Mouse (Mus musculus) MEL (cell line): Measurements from ENCODE around the gene Gadd45a.

Source experiments
- CTCF ChIP-seq, 3 experiments: IDR thresholded peaks in 2 of 3; conservative IDR thresholded peaks in 1 of 3; 2 replicates each; pipeline ENCODE4 v1.5.1; 2011 to 2012; ENCODE audit warnings: low read length in 3 of 3, low read depth in 2 of 3, mild to moderate bottlenecking in 2 of 3, improper control_type of control experiment in 1 of 3, inconsistent platforms in 1 of 3, mixed read lengths in 1 of 3, moderate library complexity in 1 of 3; ENCODE audit not compliant: control insufficient read depth in 1 of 3, insufficient read depth in 1 of 3, poor library complexity in 1 of 3, severe bottlenecking in 1 of 3
- E2F4 ChIP-seq: IDR thresholded peaks from 2 replicates; pipeline ENCODE4 v1.6.1; 2011; ENCODE audit warnings: low read depth, low read length, improper control_type of control experiment, borderline replicate concordance
- EP300 ChIP-seq, 2 experiments: IDR thresholded peaks; 2 replicates each; pipeline ENCODE4 v1.6.1; 2011; ENCODE audit warnings: improper control_type of control experiment in 2 of 2, low read length in 2 of 2, low read depth in 1 of 2, mild to moderate bottlenecking in 1 of 2
- ETS1 ChIP-seq: IDR thresholded peaks from 2 replicates; pipeline ENCODE4 v1.6.1; 2012; ENCODE audit warnings: low read depth, mild to moderate bottlenecking, inconsistent platforms, low read length, improper control_type of control experiment, moderate library complexity
- HCFC1 ChIP-seq: IDR thresholded peaks from 2 replicates; pipeline ENCODE4 v1.6.1; 2012; ENCODE audit warnings: low read depth, mild to moderate bottlenecking, inconsistent platforms, low read length, improper control_type of control experiment, moderate library complexity
- MAX ChIP-seq: IDR thresholded peaks from 2 replicates; pipeline ENCODE4 v1.6.1; 2011; ENCODE audit warnings: low read length, improper control_type of control experiment
- POLR2A ChIP-seq, 2 experiments: IDR thresholded peaks; 2 replicates each; pipeline ENCODE4 v1.6.1; 2011 to 2012; ENCODE audit warnings: low read length in 2 of 2, mild to moderate bottlenecking in 2 of 2, control low read depth in 1 of 2, improper control_type of control experiment in 1 of 2, low read depth in 1 of 2, moderate library complexity in 1 of 2; ENCODE audit not compliant: control insufficient read depth in 1 of 2, insufficient read depth in 1 of 2, poor library complexity in 1 of 2
- UBTF ChIP-seq: IDR thresholded peaks from 2 replicates; pipeline ENCODE4 v1.6.1; 2012; ENCODE audit warnings: low read depth, mild to moderate bottlenecking, inconsistent platforms, low read length, improper control_type of control experiment, moderate library complexity, borderline replicate concordance; ENCODE audit not compliant: insufficient read depth
- USF1 ChIP-seq: IDR thresholded peaks from 2 replicates; pipeline ENCODE4 v1.6.1; 2014; ENCODE audit warnings: low read depth, mild to moderate bottlenecking, inconsistent platforms, low read length, improper control_type of control experiment, moderate library complexity
- USF2 ChIP-seq, 2 experiments: IDR thresholded peaks; 2 replicates each; pipeline ENCODE4 v1.6.1; 2011 to 2012; ENCODE audit warnings: improper control_type of control experiment in 2 of 2, low read length in 2 of 2, borderline replicate concordance in 1 of 2, inconsistent platforms in 1 of 2, low read depth in 1 of 2, mild to moderate bottlenecking in 1 of 2; ENCODE audit not compliant: insufficient read depth in 1 of 2
- ZKSCAN1 ChIP-seq: IDR thresholded peaks from 2 replicates; pipeline ENCODE4 v1.6.1; 2012; ENCODE audit warnings: low read depth, mild to moderate bottlenecking, inconsistent platforms, low read length, improper control_type of control experiment, moderate library complexity

GRCm38 (mm10) chr6:67077477-67077876 lies 40.2 kb upstream of the Gadd45a start:
- TF ChIP-seq MAX (no peak), POLR2A (IDR thresholded peaks at IDR 0.05; ENCODE audit: control insufficient read depth in 1 of 2, insufficient read depth in 1 of 2, low read depth in 1 of 2, low read length in 2 of 2, poor library complexity in 1 of 2) (no peak), ZKSCAN1 (no peak), CTCF (IDR thresholded peaks at IDR 0.05 in 2 of 3, conservative IDR thresholded peaks at IDR 0.05 in 1 of 3; ENCODE audit: control insufficient read depth in 1 of 3, insufficient read depth in 1 of 3, low read depth in 2 of 3, low read length in 3 of 3, poor library complexity in 1 of 3, severe bottlenecking in 1 of 3) (no peak), HCFC1 (no peak), EP300 (IDR thresholded peaks at IDR 0.05; ENCODE audit: low read depth in 1 of 2, low read length in 2 of 2) (no peak), USF1 (no peak), USF2 (IDR thresholded peaks at IDR 0.05; ENCODE audit: borderline replicate concordance in 1 of 2, insufficient read depth in 1 of 2, low read depth in 1 of 2, low read length in 2 of 2) (no peak), ETS1 (no peak), E2F4 (no peak), UBTF (no peak)
